7 mouse cellular contexts compared by ENCODE assay signal in genomic region chr4:137920500-137920961, GRCm38 (mm10). TPM values are rescaled to one million over a fixed set of nuclear protein-coding genes. Genes with fewer than 3 reads are reported as not detected.
A peak's percentile ranks its signal among the peaks of the same experiment; 100 is the strongest.
DNase-seq lines count a peak whose midpoint lies in the region; ATAC-seq lines count a peak whose summit lies in the region.

No protein-coding gene starts in this region.

- DNase-seq in embryo, embryonic 9.5 days (ENCODE audit: extremely low spot score), result peak; percentile 47
- peak; percentile 53 for DNase-seq in forelimb bud, embryonic 11.5 days (ENCODE audit: low read depth, low spot score)
- peak; percentile 59 for DNase-seq in lung, postnatal 10 days
- DNase-seq in urinary bladder, postnatal 4 days (ENCODE audit: low spot score in 2 of 2), result no peak
- DNase-seq in spleen, postnatal 14 days (ENCODE audit: low spot score in 2 of 2), result no peak

- no peaks in the 10 kb centered on the region for H3K36me3 ChIP-seq in intestine, embryonic 16.5 days (ENCODE audit: control insufficient read depth, insufficient read depth, low read length)

- no peaks in the 10 kb centered on the region for H3K27me3 ChIP-seq in intestine, embryonic 16.5 days (replicated peaks; ENCODE audit: control insufficient read depth, insufficient read depth, low read length)

- no peaks in the 10 kb centered on the region for H3K9me3 ChIP-seq in intestine, embryonic 16.5 days (ENCODE audit: control insufficient read depth, low read length)

- WGBS in intestine, embryonic 16.5 days, result 34% methylated on average over 10 of the region's 10 CpGs

- peak overlapping the region; percentile 65 for H3K9ac ChIP-seq in intestine, embryonic 16.5 days (ENCODE audit: low read depth, low read length)

- peak; percentile 57 for ATAC-seq in intestine, embryonic 16.5 days
- no peak for ATAC-seq in inflammation-experienced regulatory T-cells, adult 6 months

- peak overlapping the region; percentile 32 for H3K4me2 ChIP-seq in intestine, embryonic 16.5 days (ENCODE audit: low read depth, low read length)

- peak overlapping the region; percentile 28 for H3K4me3 ChIP-seq in intestine, embryonic 16.5 days (ENCODE audit: low read length)

- peak overlapping the region; percentile 90 for H3K27ac ChIP-seq in intestine, embryonic 16.5 days (ENCODE audit: low read length)

- H3K4me1 ChIP-seq in intestine, embryonic 16.5 days (ENCODE audit: control insufficient read depth, insufficient read depth, low read length), result peaks cover 40% of the 10 kb centered on the region

RNA-seq across cellular contexts. Expression of gene Ece1, which starts 58.5 kb away (rescaled TPM):
- 56.0 and 63.0 TPM in 2 replicates for polyA plus RNA-seq in intestine, embryonic 16.5 days (2015; fragmentation: Nextera tagmentation; extraction: Ambion mirVana)
- 10 to 100 TPM; 18.2 to 32.0 (median 23.3) TPM for polyA plus RNA-seq in inflammation-experienced regulatory T-cells, adult 6 months (2017; shearing (Covaris generic))

Comparison
In these comparisons a context has a peak if more than half of its experiments do, and no peak if none do; other contexts are left out.
1. DNase-seq: peak in embryo, embryonic 9.5 days (single experiment), forelimb bud, embryonic 11.5 days (single experiment) and lung, postnatal 10 days (single experiment); none in urinary bladder, postnatal 4 days (0 of 2) and spleen, postnatal 14 days (0 of 2).